Comparison of ENCODE assay signal across 8 mouse cellular contexts in genomic region chr8:106168356-106169016, GRCm38 (mm10). TPM values are rescaled to one million over a fixed set of nuclear protein-coding genes. Genes with fewer than 3 reads are reported as not detected.
DNase-seq lines count a peak whose midpoint lies in the region; ATAC-seq lines count a peak whose summit lies in the region.

TSS of gene Slc7a6 (plus strand) at chr8:106168857.

- peak within 1 kb of the TSS; percentile 95 for H3K4me2 ChIP-seq in heart, embryonic 13.5 days
- H3K4me2 ChIP-seq in liver, embryonic 12.5 days: peak within 1 kb of the TSS; percentile 100
- peak within 1 kb of the TSS; percentile 88 for H3K4me2 ChIP-seq in stomach, embryonic 15.5 days

- no peaks in the 10 kb centered on the region for H3K27me3 ChIP-seq in heart, embryonic 13.5 days (replicated peaks)
- H3K27me3 ChIP-seq in liver, embryonic 12.5 days (replicated peaks): peaks cover 8% of the 10 kb centered on the region; the same call in 1 of the 2 replicates
- no peaks in the 10 kb centered on the region for H3K27me3 ChIP-seq in stomach, embryonic 15.5 days (replicated peaks)

- 1% methylated on average over 57 of the region's 59 CpGs for WGBS in heart, embryonic 13.5 days
- under 1% methylated on average over 55 of the region's 59 CpGs for WGBS in liver, embryonic 12.5 days (ENCODE audit: insufficient replicate concordance)
- under 1% methylated on average over 59 of the region's 59 CpGs for WGBS in stomach, embryonic 15.5 days

- H3K4me1 ChIP-seq in brown adipose tissue, adult 24 weeks (ENCODE audit: control insufficient read depth, insufficient read depth, insufficient read length, low read length): no peaks in the 10 kb centered on the region; the same call in 1 of the 2 replicates
- peaks cover 26% of the 10 kb centered on the region for H3K4me1 ChIP-seq in heart, embryonic 13.5 days
- peaks cover 34% of the 10 kb centered on the region for H3K4me1 ChIP-seq in liver, embryonic 12.5 days
- H3K4me1 ChIP-seq in stomach, embryonic 15.5 days: 0 out of 2 replicates have a peak, but pooled peaks cover 6% of the 10 kb centered on the region

- H3K36me3 ChIP-seq in heart, embryonic 13.5 days: peaks cover 12% of the 10 kb centered on the region
- H3K36me3 ChIP-seq in liver, embryonic 12.5 days: peaks cover 12% of the 10 kb centered on the region
- 0 out of 2 replicates have a peak, but pooled peaks cover 3% of the 10 kb centered on the region for H3K36me3 ChIP-seq in stomach, embryonic 15.5 days

- peak within 1 kb of the TSS; percentile 79 for H3K4me3 ChIP-seq in brown adipose tissue, adult 24 weeks (ENCODE audit: insufficient read depth, low read depth, low read length)
- peak within 1 kb of the TSS; percentile 83 for H3K4me3 ChIP-seq in heart, embryonic 13.5 days
- H3K4me3 ChIP-seq in liver, embryonic 12.5 days: peak within 1 kb of the TSS; percentile 81
- H3K4me3 ChIP-seq in stomach, embryonic 15.5 days (replicated peaks): peak within 1 kb of the TSS; percentile 76

- DNase-seq in CD4-positive helper T cell, adult 2 months (ENCODE audit: low read depth, low spot score): peak; percentile 93
- DNase-seq in kidney, postnatal 10 days: peak; percentile 91
- DNase-seq in natural killer cell, adult 2 months (ENCODE audit: low spot score in 2 of 2): peak; percentile 72 to 85

- ATAC-seq in erythroid progenitor cell, adult 5-6 weeks (replicated peaks; ENCODE audit: low FRiP score, poor library complexity, severe bottlenecking): peak; percentile 69
- peak; percentile 84 for ATAC-seq in heart, embryonic 13.5 days (ENCODE audit: extremely low read depth, insufficient number of reproducible peaks, low FRiP score, low TSS enrichment)
- peak; percentile 90 for ATAC-seq in liver, embryonic 12.5 days
- ATAC-seq in stomach, embryonic 15.5 days (ENCODE audit: insufficient read depth, low FRiP score, low read depth): peak; percentile 87

- peak within 1 kb of the TSS; percentile 91 for H3K9ac ChIP-seq in heart, embryonic 13.5 days
- H3K9ac ChIP-seq in liver, embryonic 12.5 days: peak within 1 kb of the TSS; percentile 81
- peak within 1 kb of the TSS; percentile 57 for H3K9ac ChIP-seq in stomach, embryonic 15.5 days

- no peaks in the 10 kb centered on the region for H3K9me3 ChIP-seq in heart, embryonic 13.5 days
- H3K9me3 ChIP-seq in liver, embryonic 12.5 days (replicated peaks): no peaks in the 10 kb centered on the region
- no peaks in the 10 kb centered on the region for H3K9me3 ChIP-seq in stomach, embryonic 15.5 days

- peak within 1 kb of the TSS; percentile 87 for H3K27ac ChIP-seq in brown adipose tissue, adult 24 weeks (replicated peaks; ENCODE audit: low read depth, low read length)
- H3K27ac ChIP-seq in heart, embryonic 13.5 days (replicated peaks): peak within 1 kb of the TSS; percentile 90
- peak within 1 kb of the TSS; percentile 79 for H3K27ac ChIP-seq in liver, embryonic 12.5 days
- peak within 1 kb of the TSS; percentile 73 for H3K27ac ChIP-seq in stomach, embryonic 15.5 days

RNA-seq across cellular contexts. Expression of gene Slc7a6, which starts in this region (rescaled TPM):
- 24.6 and 40.2 TPM in 2 replicates for polyA plus RNA-seq in brown adipose tissue, adult 24 weeks (2012; ENCODE audit: insufficient read depth, insufficient read length, missing spikeins)
- 1.4 and 3.4 TPM in 2 replicates for total RNA-seq in erythroid progenitor cell, adult 5-6 weeks (2015; ENCODE audit: low replicate concordance)
- total RNA-seq in erythroid progenitor cell, adult 5-6 weeks (2017; ENCODE audit: low replicate concordance): 2.0 and 2.2 TPM in 2 replicates
- polyA plus RNA-seq in heart, embryonic 13.5 days (2015; fragmentation: Nextera tagmentation; extraction: Ambion mirVana): 31.9 and 37.6 TPM in 2 replicates
- polyA plus RNA-seq in liver, embryonic 12.5 days (2016; fragmentation: Nextera tagmentation; extraction: Ambion mirVana): 17.4 and 22.2 TPM in 2 replicates
- 39.8 and 47.3 TPM in 2 replicates for polyA plus RNA-seq in stomach, embryonic 15.5 days (2015; fragmentation: Nextera tagmentation; extraction: Ambion mirVana)

Comparison
In these comparisons a context has a peak if more than half of its experiments do, and no peak if none do; other contexts are left out.
1. Peak in every context shown above with its lines: DNase-seq, ATAC-seq, H3K4me3 ChIP-seq and H3K27ac ChIP-seq.